Comparison of ENCODE assay signal across 11 mouse cellular contexts in genomic region chr11:68383519-68383918, GRCm38 (mm10). TPM values are rescaled to one million over a fixed set of nuclear protein-coding genes. Genes with fewer than 3 reads are reported as not detected.
DNase-seq lines count a peak whose midpoint lies in the region; ATAC-seq and TF ChIP-seq lines count a peak whose summit lies in the region.
"Had no signal": no experiment of that assay in that cellular context is flagged by ENCODE, and none has a peak within 500 bp of the region (broad histone marks: within the 10 kb centered on the region; RNA-seq: fewer than 3 reads in every experiment).

No protein-coding gene starts in this region.

- peak overlapping the region; percentile 82 for H3K4me2 ChIP-seq in hindbrain, embryonic 12.5 days (replicated peaks)
- peak overlapping the region; percentile 13 for H3K4me2 ChIP-seq in midbrain, embryonic 16.5 days (ENCODE audit: low read length)
- H3K4me2 ChIP-seq: liver, embryonic 15.5 days had no signal

- no peak overlapping the region for H3K27ac ChIP-seq in gastrocnemius, adult 2 months
- H3K27ac ChIP-seq in hindbrain, embryonic 12.5 days = peak overlapping the region; percentile 44; the same call in 1 of the 2 replicates
- H3K27ac ChIP-seq in midbrain, embryonic 16.5 days (ENCODE audit: low read length) = no peak overlapping the region
- H3K27ac ChIP-seq: liver, embryonic 15.5 days had no signal

- peak overlapping the region; percentile 38; the same call in 1 of the 2 replicates for H3K9ac ChIP-seq in hindbrain, embryonic 12.5 days
- H3K9ac ChIP-seq in midbrain, embryonic 16.5 days (ENCODE audit: low read depth, low read length) = no peak overlapping the region
- H3K9ac ChIP-seq: liver, embryonic 15.5 days had no signal

- no peak for DNase-seq in gastrocnemius, adult 2 months
- DNase-seq in gastrocnemius, postnatal 36 days = no peak
- DNase-seq in brain, embryonic 14.5 days (ENCODE audit: low read depth) = peak; percentile 56
- DNase-seq in gastrocnemius, postnatal 14 days = no peak
- no peak for DNase-seq in left cerebral cortex, postnatal 4 days
- DNase-seq: kidney, adult 9 months had no signal

- intact Hi-C loops in gastrocnemius, adult 2 months (cut with DNase I) = no loop called here
- intact Hi-C loops in gastrocnemius, postnatal 36 days (cut with DNase I) = no loop called here
- intact Hi-C loops in gastrocnemius, postnatal 14 days (cut with DNase I; ENCODE audit: low total_unique reads) = no loop called here
- intact Hi-C loops in left cerebral cortex, postnatal 4 days (cut with DNase I) = no loop called here

- no peak for ATAC-seq in hindbrain, embryonic 12.5 days (ENCODE audit: low FRiP score)
- no peak for ATAC-seq in midbrain, embryonic 16.5 days
- no peak for ATAC-seq in inflammation-experienced regulatory T-cells, adult 6 months

- 0 out of 2 replicates have a peak overlapping the region, but pooled peaks have one; percentile 0 for H3K4me3 ChIP-seq in gastrocnemius, adult 2 months
- peak overlapping the region; percentile 61 for H3K4me3 ChIP-seq in hindbrain, embryonic 12.5 days
- peak overlapping the region; percentile 5; the same call in 1 of the 2 replicates for H3K4me3 ChIP-seq in midbrain, embryonic 16.5 days (ENCODE audit: low read depth, low read length)
- H3K4me3 ChIP-seq: erythroblast, embryonic 14.5 days; liver, embryonic 15.5 days had no signal

- H3K9me3 ChIP-seq in hindbrain, embryonic 12.5 days (replicated peaks) = no peaks in the 10 kb centered on the region
- H3K9me3 ChIP-seq in midbrain, embryonic 16.5 days (replicated peaks; ENCODE audit: control insufficient read depth, low read length, poor library complexity, severe bottlenecking) = no peaks in the 10 kb centered on the region
- H3K9me3 ChIP-seq: liver, embryonic 15.5 days had no signal

- no peak for TF ChIP-seq POLR2A in brain, embryonic 14.5 days (IDR thresholded peaks at IDR 0.05; ENCODE audit: borderline replicate concordance, extremely low read depth, insufficient read depth, insufficient read length, poor library complexity, severe bottlenecking)

- H3K36me3 ChIP-seq in hindbrain, embryonic 12.5 days = no peaks in the 10 kb centered on the region
- no peaks in the 10 kb centered on the region for H3K36me3 ChIP-seq in midbrain, embryonic 16.5 days (ENCODE audit: control insufficient read depth, insufficient read depth, low read length)
- H3K36me3 ChIP-seq: liver, embryonic 15.5 days had no signal

- 3% methylated on average over 10 of the region's 10 CpGs for WGBS in hindbrain, embryonic 12.5 days
- WGBS in midbrain, embryonic 16.5 days = 9% methylated on average over 10 of the region's 10 CpGs

- H3K27me3 ChIP-seq in hindbrain, embryonic 12.5 days = peaks cover 77% of the 10 kb centered on the region
- peaks cover 35% of the 10 kb centered on the region for H3K27me3 ChIP-seq in midbrain, embryonic 16.5 days (ENCODE audit: control insufficient read depth, insufficient read depth, low read depth, low read length)

- TF ChIP-seq CTCF in gastrocnemius, adult 2 months (IDR thresholded peaks at IDR 0.05) = no peak
- TF ChIP-seq CTCF in brain, embryonic 14.5 days (IDR thresholded peaks at IDR 0.05; ENCODE audit: borderline replicate concordance, extremely low read depth, insufficient read depth, insufficient read length) = no peak

- peaks cover 56% of the 10 kb centered on the region for H3K4me1 ChIP-seq in hindbrain, embryonic 12.5 days
- peaks cover 42% of the 10 kb centered on the region for H3K4me1 ChIP-seq in midbrain, embryonic 16.5 days (ENCODE audit: control insufficient read depth, insufficient read depth, low read length)

RNA-seq across cellular contexts. Expression of gene Ntn1, which starts 17.1 kb away (rescaled TPM):
- 1 to 10 TPM; 4.7 to 8.0 TPM for total RNA-seq in gastrocnemius, adult 2 months (2021)
- total RNA-seq in gastrocnemius, postnatal 36 days (2021) = 1 to 10 TPM; 3.6 to 4.1 TPM
- 31.4 and 62.8 TPM in 2 replicates for polyA plus RNA-seq in brain, embryonic 14.5 days (2012; rRNA removed)
- 50.9 and 58.7 TPM in 2 replicates for polyA plus RNA-seq in hindbrain, embryonic 12.5 days (2016; fragmentation: Nextera tagmentation; extraction: Ambion mirVana)
- polyA plus RNA-seq in midbrain, embryonic 16.5 days (2015; fragmentation: Nextera tagmentation; extraction: Ambion mirVana) = 15.8 and 16.1 TPM in 2 replicates
- under 1 TPM; 0.13 to 0.31 (median 0.18) TPM for polyA plus RNA-seq in inflammation-experienced regulatory T-cells, adult 6 months (2017; shearing (Covaris generic))
- total RNA-seq in gastrocnemius, postnatal 14 days (2021) = 10 to 100 TPM in 1 of 2 experiments, 1 to 10 TPM in 1; 6.9 to 10.9 TPM
- total RNA-seq in left cerebral cortex, postnatal 4 days (2021) = 10 to 100 TPM; 10.6 to 14.7 TPM
- polyA plus RNA-seq: erythroblast, embryonic 14.5 days had no signal

RNA-seq across cellular contexts. Expression of gene Pik3r5, which starts 48.4 kb away (rescaled TPM):
- under 1 TPM; 0.43 to 0.56 TPM for total RNA-seq in gastrocnemius, adult 2 months (2021)
- total RNA-seq in gastrocnemius, postnatal 36 days (2021) = under 1 TPM; 0.56 to 0.57 TPM
- 0.32 and 0.74 TPM in 2 replicates for polyA plus RNA-seq in brain, embryonic 14.5 days (2012; rRNA removed)
- 0.81 and 1.0 TPM in 2 replicates for polyA plus RNA-seq in hindbrain, embryonic 12.5 days (2016; fragmentation: Nextera tagmentation; extraction: Ambion mirVana)
- polyA plus RNA-seq in midbrain, embryonic 16.5 days (2015; fragmentation: Nextera tagmentation; extraction: Ambion mirVana) = 0.21 and 0.24 TPM in 2 replicates
- 10 to 100 TPM; 18.4 to 24.9 (median 20.6) TPM for polyA plus RNA-seq in inflammation-experienced regulatory T-cells, adult 6 months (2017; shearing (Covaris generic))
- total RNA-seq in gastrocnemius, postnatal 14 days (2021) = under 1 TPM; 0.35 to 0.41 TPM
- under 1 TPM; 0.56 to 0.97 TPM for total RNA-seq in left cerebral cortex, postnatal 4 days (2021)

Comparison
In these comparisons a context has a peak if more than half of its experiments do, and no peak if none do; other contexts are left out.
1. H3K4me3 ChIP-seq: peak in every context shown above with its lines; median percentile 61 in hindbrain, embryonic 12.5 days; 5 in midbrain, embryonic 16.5 days; 0 in gastrocnemius, adult 2 months.